Mouse (Mus musculus): Measurements from ENCODE around the gene Zfp318.
A peak's percentile ranks its signal among the peaks of the same experiment; 100 is the strongest.

Zfp318 gene

GRCm38 (mm10) chr17:46452683-46453082, 69.2 kb downstream of the Zfp318 start:
- DNase-seq = no peak

GRCm38 (mm10) chr17:46453302-46453948, 69.9 kb downstream of the Zfp318 start:
- DNase-seq = peak; percentile 52

- DNase-seq = peak; percentile 82
These were observed 70.5 kb downstream of the Zfp318 start for GRCm38 (mm10) chr17:46453970-46454411.

- peak; percentile 55 for DNase-seq
These were observed 71.0 kb downstream of the Zfp318 start for GRCm38 (mm10) chr17:46454539-46454938.

- DNase-seq = peak; percentile 63
These were observed 71.7 kb downstream of the Zfp318 start for GRCm38 (mm10) chr17:46455110-46455691.

- peak; percentile 56 for DNase-seq
These were observed 74.3 kb downstream of the Zfp318 start for GRCm38 (mm10) chr17:46457791-46458190.

GRCm38 (mm10) chr17:46458439-46458838, 74.9 kb downstream of the Zfp318 start:
- DNase-seq = no peak

GRCm38 (mm10) chr17:46460673-46461072, 77.1 kb downstream of the Zfp318 start:
- DNase-seq = no peak

- DNase-seq = peak; percentile 33
These were observed 77.8 kb downstream of the Zfp318 start for GRCm38 (mm10) chr17:46461347-46461746.

GRCm38 (mm10) chr17:46462226-46462625, 78.7 kb downstream of the Zfp318 start:
- no peak for DNase-seq

- DNase-seq = peak; percentile 64
These were observed 84.3 kb downstream of the Zfp318 start for GRCm38 (mm10) chr17:46467830-46468229.
